Mouse (Mus musculus) MEL (cell line): ENCODE results near the gene Bace1. TPM values are rescaled to one million over a fixed set of nuclear protein-coding genes. Genes with fewer than 3 reads are reported as not detected.

Source experiments
- DNase-seq: peaks from one replicate; pipeline ENCODE4 v3.0.0; 2011; ENCODE audit warnings: low read depth, low spot score
- H3K27ac ChIP-seq: 2 replicates; pipeline ENCODE4 v1.5.1; 2012; ENCODE audit warnings: low read depth, mild to moderate bottlenecking, control low read depth, low read length, moderate library complexity; ENCODE audit not compliant: control insufficient read depth
- H3K27me3 ChIP-seq, 2 experiments: fragments of 150-350 bp in 1 of 2; sonication (generic) in 1 of 2; 2 replicates each; pipeline ENCODE4 v1.6.1; 2012; ENCODE audit warnings: low read length in 2 of 2, mild to moderate bottlenecking in 2 of 2, improper control_type of control experiment in 1 of 2, moderate library complexity in 1 of 2; ENCODE audit not compliant: insufficient read depth in 2 of 2, control insufficient read depth in 1 of 2
- H3K36me3 ChIP-seq, 2 experiments: 2 replicates each; pipeline ENCODE4 v1.6.1; 2012 to 2014; ENCODE audit warnings: low read length in 2 of 2, improper control_type of control experiment in 1 of 2, inconsistent platforms in 1 of 2, mild to moderate bottlenecking in 1 of 2; ENCODE audit not compliant: insufficient read depth in 2 of 2, control insufficient read depth in 1 of 2
- H3K4me1 ChIP-seq, 2 experiments: fragments of 150-350 bp in 1 of 2; sonication (generic) in 1 of 2; 2 replicates each; pipeline ENCODE4 v1.6.1; 2012; ENCODE audit warnings: low read length in 2 of 2, improper control_type of control experiment in 1 of 2, mild to moderate bottlenecking in 1 of 2; ENCODE audit not compliant: insufficient read depth in 2 of 2, control insufficient read depth in 1 of 2
- H3K4me3 ChIP-seq, 2 experiments: fragments of 150-350 bp in 1 of 2; sonication (generic) in 1 of 2; 2 replicates each; pipeline ENCODE4 v1.5.1; 2012; ENCODE audit warnings: low read depth in 2 of 2, low read length in 2 of 2, mild to moderate bottlenecking in 2 of 2, moderate library complexity in 2 of 2, control low read depth in 1 of 2, improper control_type of control experiment in 1 of 2; ENCODE audit not compliant: control insufficient read depth in 1 of 2, insufficient read depth in 1 of 2
- H3K79me2 ChIP-seq: 2 replicates; pipeline ENCODE4 v1.6.1; 2012; ENCODE audit warnings: mild to moderate bottlenecking, low read length, moderate library complexity; ENCODE audit not compliant: control insufficient read depth, poor library complexity, insufficient read depth
- H3K9ac ChIP-seq: 2 replicates; pipeline ENCODE4 v1.6.1; 2012; ENCODE audit warnings: low read depth, mild to moderate bottlenecking, control low read depth, low read length, moderate library complexity; ENCODE audit not compliant: control insufficient read depth, poor library complexity, severe bottlenecking
- H3K9me3 ChIP-seq: fragments of 150-350 bp; sonication (generic); replicated peaks from 2 replicates; pipeline ENCODE4 v1.6.1; 2012; ENCODE audit warnings: mild to moderate bottlenecking, low read length, improper control_type of control experiment, moderate library complexity; ENCODE audit not compliant: insufficient read depth
- CHD1 ChIP-seq: IDR thresholded peaks from 2 replicates; pipeline ENCODE4 v1.6.1; 2012; ENCODE audit warnings: low read depth, mild to moderate bottlenecking, inconsistent platforms, low read length, improper control_type of control experiment
- CHD2 ChIP-seq: IDR thresholded peaks from 2 replicates; pipeline ENCODE4 v1.6.1; 2011; ENCODE audit warnings: low read length, improper control_type of control experiment
- CTCF ChIP-seq, 3 experiments: IDR thresholded peaks in 2 of 3; conservative IDR thresholded peaks in 1 of 3; 2 replicates each; pipeline ENCODE4 v1.5.1; 2011 to 2012; ENCODE audit warnings: low read length in 3 of 3, low read depth in 2 of 3, mild to moderate bottlenecking in 2 of 3, improper control_type of control experiment in 1 of 3, inconsistent platforms in 1 of 3, mixed read lengths in 1 of 3, moderate library complexity in 1 of 3; ENCODE audit not compliant: control insufficient read depth in 1 of 3, insufficient read depth in 1 of 3, poor library complexity in 1 of 3, severe bottlenecking in 1 of 3
- E2F4 ChIP-seq: IDR thresholded peaks from 2 replicates; pipeline ENCODE4 v1.6.1; 2011; ENCODE audit warnings: low read depth, low read length, improper control_type of control experiment, borderline replicate concordance
- ELF1 ChIP-seq: IDR thresholded peaks from 2 replicates; pipeline ENCODE4 v1.6.1; 2014; ENCODE audit warnings: low read depth, mild to moderate bottlenecking, inconsistent platforms, low read length, improper control_type of control experiment, moderate library complexity
- EP300 ChIP-seq, 2 experiments: IDR thresholded peaks; 2 replicates each; pipeline ENCODE4 v1.6.1; 2011; ENCODE audit warnings: improper control_type of control experiment in 2 of 2, low read length in 2 of 2, low read depth in 1 of 2, mild to moderate bottlenecking in 1 of 2
- GABPA ChIP-seq: IDR thresholded peaks from 2 replicates; pipeline ENCODE4 v1.6.1; 2012; ENCODE audit warnings: low read depth, mild to moderate bottlenecking, inconsistent platforms, low read length, improper control_type of control experiment, moderate library complexity
- GATA1 ChIP-seq: IDR thresholded peaks from 2 replicates; pipeline ENCODE4 v1.6.1; 2011; ENCODE audit warnings: low read depth, low read length, improper control_type of control experiment
- HCFC1 ChIP-seq: IDR thresholded peaks from 2 replicates; pipeline ENCODE4 v1.6.1; 2012; ENCODE audit warnings: low read depth, mild to moderate bottlenecking, inconsistent platforms, low read length, improper control_type of control experiment, moderate library complexity
- JUND ChIP-seq: IDR thresholded peaks from 2 replicates; pipeline ENCODE4 v1.6.1; 2011; ENCODE audit warnings: low read depth, mild to moderate bottlenecking, improper control_type of control experiment, low read length
- KAT2A ChIP-seq: conservative IDR thresholded peaks from 2 replicates; pipeline ENCODE4 v1.6.1; 2012; ENCODE audit warnings: low read depth, low read length, improper control_type of control experiment, inconsistent platforms
- MAFK ChIP-seq: IDR thresholded peaks from 2 replicates; pipeline ENCODE4 v1.6.1; 2011; ENCODE audit warnings: low read depth, mild to moderate bottlenecking, low read length, improper control_type of control experiment, borderline replicate concordance
- MAX ChIP-seq: IDR thresholded peaks from 2 replicates; pipeline ENCODE4 v1.6.1; 2011; ENCODE audit warnings: low read length, improper control_type of control experiment
- MAZ ChIP-seq: IDR thresholded peaks from 2 replicates; pipeline ENCODE4 v1.6.1; 2012; ENCODE audit warnings: low read depth, mild to moderate bottlenecking, inconsistent platforms, low read length, improper control_type of control experiment
- MEF2A ChIP-seq: IDR thresholded peaks from 2 replicates; pipeline ENCODE4 v1.6.1; 2014; ENCODE audit warnings: low read depth, mild to moderate bottlenecking, inconsistent platforms, low read length, improper control_type of control experiment; ENCODE audit not compliant: poor library complexity, insufficient replicate concordance, severe bottlenecking; ENCODE audit errors: extremely low read depth
- MXI1 ChIP-seq: IDR thresholded peaks from 2 replicates; pipeline ENCODE4 v1.6.1; 2011; ENCODE audit warnings: mild to moderate bottlenecking, low read depth, low read length, improper control_type of control experiment
- MYB ChIP-seq: IDR thresholded peaks from 2 replicates; pipeline ENCODE4 v1.6.1; 2011; ENCODE audit warnings: mild to moderate bottlenecking, low read depth, low read length, improper control_type of control experiment
- MYC ChIP-seq: IDR thresholded peaks from 2 replicates; pipeline ENCODE4 v1.6.1; 2011; ENCODE audit warnings: low read depth, mild to moderate bottlenecking, low read length, improper control_type of control experiment, moderate library complexity
- NELFE ChIP-seq: IDR thresholded peaks from 2 replicates; pipeline ENCODE4 v1.6.1; 2011; ENCODE audit warnings: low read depth, low read length, improper control_type of control experiment
- NRF1 ChIP-seq: IDR thresholded peaks from 2 replicates; pipeline ENCODE4 v1.6.1; 2014; ENCODE audit warnings: low read depth, mild to moderate bottlenecking, inconsistent platforms, low read length, improper control_type of control experiment, moderate library complexity; ENCODE audit not compliant: poor library complexity, insufficient read depth, severe bottlenecking
- POLR2A ChIP-seq, 2 experiments: IDR thresholded peaks; 2 replicates each; pipeline ENCODE4 v1.6.1; 2011 to 2012; ENCODE audit warnings: low read length in 2 of 2, mild to moderate bottlenecking in 2 of 2, control low read depth in 1 of 2, improper control_type of control experiment in 1 of 2, low read depth in 1 of 2, moderate library complexity in 1 of 2; ENCODE audit not compliant: control insufficient read depth in 1 of 2, insufficient read depth in 1 of 2, poor library complexity in 1 of 2
- POLR2AphosphoS2 ChIP-seq: IDR thresholded peaks from 2 replicates; pipeline ENCODE4 v1.6.1; 2011; ENCODE audit warnings: low read length, improper control_type of control experiment
- RAD21 ChIP-seq: IDR thresholded peaks from 2 replicates; pipeline ENCODE4 v1.6.1; 2011; ENCODE audit warnings: mild to moderate bottlenecking, low read depth, low read length, improper control_type of control experiment
- RCOR1 ChIP-seq: IDR thresholded peaks from 2 replicates; pipeline ENCODE4 v1.6.1; 2012; ENCODE audit warnings: low read depth, mild to moderate bottlenecking, inconsistent platforms, low read length, improper control_type of control experiment
- SIN3A ChIP-seq: IDR thresholded peaks from 2 replicates; pipeline ENCODE4 v1.6.1; 2012; ENCODE audit warnings: low read length, improper control_type of control experiment, inconsistent platforms
- SMC3 ChIP-seq: IDR thresholded peaks from 2 replicates; pipeline ENCODE4 v1.6.1; 2011; ENCODE audit warnings: low read depth, low read length, improper control_type of control experiment
- TAL1 ChIP-seq: IDR thresholded peaks from 2 replicates; pipeline ENCODE4 v1.6.1; 2012; ENCODE audit warnings: mild to moderate bottlenecking, inconsistent platforms, low read length, moderate library complexity, mixed read lengths
- TBP ChIP-seq: IDR thresholded peaks from 2 replicates; pipeline ENCODE4 v1.8.0; 2011; ENCODE audit warnings: low read depth, low read length, improper control_type of control experiment
- TCF12 ChIP-seq: IDR thresholded peaks from 2 replicates; pipeline ENCODE4 v1.6.1; 2014; ENCODE audit warnings: low read depth, mild to moderate bottlenecking, inconsistent platforms, low read length, improper control_type of control experiment, moderate library complexity
- UBTF ChIP-seq: IDR thresholded peaks from 2 replicates; pipeline ENCODE4 v1.6.1; 2012; ENCODE audit warnings: low read depth, mild to moderate bottlenecking, inconsistent platforms, low read length, improper control_type of control experiment, moderate library complexity, borderline replicate concordance; ENCODE audit not compliant: insufficient read depth
- USF1 ChIP-seq: IDR thresholded peaks from 2 replicates; pipeline ENCODE4 v1.6.1; 2014; ENCODE audit warnings: low read depth, mild to moderate bottlenecking, inconsistent platforms, low read length, improper control_type of control experiment, moderate library complexity
- USF2 ChIP-seq, 2 experiments: IDR thresholded peaks; 2 replicates each; pipeline ENCODE4 v1.6.1; 2011 to 2012; ENCODE audit warnings: improper control_type of control experiment in 2 of 2, low read length in 2 of 2, borderline replicate concordance in 1 of 2, inconsistent platforms in 1 of 2, low read depth in 1 of 2, mild to moderate bottlenecking in 1 of 2; ENCODE audit not compliant: insufficient read depth in 1 of 2
- ZC3H11A ChIP-seq: IDR thresholded peaks from 2 replicates; pipeline ENCODE4 v1.6.1; 2012; ENCODE audit warnings: low read depth, mild to moderate bottlenecking, inconsistent platforms, low read length, improper control_type of control experiment
- ZKSCAN1 ChIP-seq: IDR thresholded peaks from 2 replicates; pipeline ENCODE4 v1.6.1; 2012; ENCODE audit warnings: low read depth, mild to moderate bottlenecking, inconsistent platforms, low read length, improper control_type of control experiment, moderate library complexity
- ZMIZ1 ChIP-seq: IDR thresholded peaks from 2 replicates; pipeline ENCODE4 v1.6.1; 2012; ENCODE audit warnings: low read depth, mild to moderate bottlenecking, inconsistent platforms, low read length, improper control_type of control experiment, moderate library complexity
- ZNF384 ChIP-seq: IDR thresholded peaks from 2 replicates; pipeline ENCODE4 v1.6.1; 2012; ENCODE audit warnings: low read depth, mild to moderate bottlenecking, inconsistent platforms, low read length, improper control_type of control experiment
- polyA plus RNA-seq, 2 experiments: library from polyadenylated mRNA; stranded (reverse) in 1 of 2; unstranded in 1 of 2; fragments of >175 nt in 1 of 2; fragments of >200 nt in 1 of 2; gene quantifications; 2 replicates each; pipeline versions ENCODE4 v1.2.1 to v1.2.4; 2012; ENCODE audit warnings: low replicate concordance in 2 of 2, low read depth in 1 of 2; ENCODE audit not compliant: insufficient read length in 2 of 2, insufficient read depth in 1 of 2, missing spikeins in 1 of 2
- total RNA-seq: library from RNA; depleted of rRNA; stranded (reverse); fragments of 300-350 nt; gene quantifications from 2 replicates; pipeline ENCODE4 v1.2.3, GENCODE M21; 2012

The Bace1 gene
- total and polyA plus RNA-seq, 3 experiments, result 0.27 to 4.0 TPM; not detected in 1

DNA sequence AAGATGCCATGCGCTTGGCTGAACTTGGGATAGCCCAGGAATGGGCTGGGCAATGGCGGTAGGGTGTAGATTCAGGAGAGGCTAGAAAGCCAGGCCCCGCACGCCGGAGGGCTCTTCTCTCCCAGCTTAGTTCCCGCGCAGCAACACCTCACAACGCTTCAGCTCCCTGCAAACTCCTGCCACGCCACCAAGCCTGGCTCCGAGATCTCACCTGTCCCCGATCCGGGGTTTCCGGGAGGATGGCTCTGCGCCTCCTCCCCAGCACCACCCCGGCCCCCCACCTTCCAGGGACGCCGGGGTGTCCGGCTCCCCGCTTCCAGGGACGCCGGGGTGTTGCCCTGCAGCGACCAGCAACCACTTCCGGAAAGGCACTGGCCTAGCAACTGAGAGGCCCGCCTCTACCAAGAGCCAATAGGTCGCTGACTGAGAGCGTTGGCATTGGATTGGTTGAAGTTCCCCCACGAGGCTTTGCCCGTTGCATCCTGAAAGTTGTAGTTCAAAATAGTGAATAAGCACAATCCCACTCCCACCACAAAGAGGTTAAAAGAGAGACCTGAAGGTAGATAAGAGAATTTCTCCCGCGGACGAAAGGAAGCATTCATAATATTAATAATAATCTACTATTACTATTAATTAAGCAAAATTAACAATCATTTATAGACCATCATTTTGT, 10.0 kb upstream of the Bace1 start, which contains the start of gene Cep164:
Gene Cep164, minus strand, starts transcription at position 401 of the 673 bp plus-strand sequence.
- H3K79me2 ChIP-seq, result no peaks in the 10 kb centered on the region
- no peaks in the 10 kb centered on the region for H3K36me3 ChIP-seq
- peak within 1 kb of the TSS; percentile 81 for H3K9ac ChIP-seq
- H3K27me3 ChIP-seq, result no peaks in the 10 kb centered on the region
- peak within 1 kb of the TSS; percentile 80 to 83 for H3K4me3 ChIP-seq
- DNase-seq, result peak; percentile 96
- H3K27ac ChIP-seq, result peak within 1 kb of the TSS; percentile 52
- H3K9me3 ChIP-seq, result no peaks in the 10 kb centered on the region
- H3K4me1 ChIP-seq, result no peaks in the 10 kb centered on the region
- TF ChIP-seq ZNF384 (no peak), ZKSCAN1 (no peak), POLR2A (IDR thresholded peaks at IDR 0.05; ENCODE audit: control insufficient read depth in 1 of 2, insufficient read depth in 1 of 2, low read depth in 1 of 2, low read length in 2 of 2, poor library complexity in 1 of 2) (peak in 1 of 2 experiments; percentile 31; a peak in 1 of 4 replicates), TBP (no peak), CHD1 (no peak), POLR2AphosphoS2 (no peak), USF2 (IDR thresholded peaks at IDR 0.05; ENCODE audit: borderline replicate concordance in 1 of 2, insufficient read depth in 1 of 2, low read depth in 1 of 2, low read length in 2 of 2) (peak in 1 of 2 experiments; percentile 62; a peak in 1 of 4 replicates), MEF2A (no peak), NRF1 (no peak), MAX (peak; percentile 80), USF1 (peak; percentile 92), CTCF (IDR thresholded peaks at IDR 0.05 in 2 of 3, conservative IDR thresholded peaks at IDR 0.05 in 1 of 3; ENCODE audit: control insufficient read depth in 1 of 3, insufficient read depth in 1 of 3, low read depth in 2 of 3, low read length in 3 of 3, poor library complexity in 1 of 3, severe bottlenecking in 1 of 3) (no peak; a peak in 1 of 6 replicates), RAD21 (no peak), ZMIZ1 (no peak), ELF1 (peak; percentile 93), MAZ (peak; percentile 49; the same call in 1 of the 2 replicates), MYC (no peak), ZC3H11A (no peak), TCF12 (no peak), MXI1 (peak; percentile 87), UBTF (no peak), NELFE (peak; percentile 39; the same call in 1 of the 2 replicates), GABPA (no peak), MYB (no peak), CHD2 (peak; percentile 65; the same call in 1 of the 2 replicates), E2F4 (no peak), MAFK (peak; percentile 34; the same call in 1 of the 2 replicates), TAL1 (no peak), SMC3 (peak; percentile 2; the same call in 1 of the 2 replicates), KAT2A (peak; percentile 64), HCFC1 (peak; percentile 88), JUND (no peak), RCOR1 (0 out of 2 replicates have a peak, but pooled peaks have one; percentile 31), EP300 (IDR thresholded peaks at IDR 0.05; ENCODE audit: low read depth in 1 of 2, low read length in 2 of 2) (peak in 1 of 2 experiments; percentile 22; a peak in 1 of 4 replicates), SIN3A (peak; percentile 97), GATA1 (no peak)
